ENCODE assay signal across 12 mouse cellular contexts in genomic region chr16:24908926-24909325, GRCm38 (mm10).
DNase-seq lines count a peak whose midpoint lies in the region; ATAC-seq and TF ChIP-seq lines count a peak whose summit lies in the region.
"Had no signal": no experiment of that assay in that cellular context is flagged by ENCODE, and none has a peak within 500 bp of the region (broad histone marks: within the 10 kb centered on the region; RNA-seq: fewer than 3 reads in every experiment).

No protein-coding gene starts in this region.

- ATAC-seq in frontal cortex, adult (ENCODE audit: low TSS enrichment), result peak; percentile 76
- peak; percentile 31; the same call in 1 of the 2 replicates for ATAC-seq in lung, embryonic 14.5 days (ENCODE audit: insufficient read depth)
- peak; percentile 13; the same call in 1 of the 2 replicates for ATAC-seq in intestine, postnatal 0 days

- no peak overlapping the region for H3K9ac ChIP-seq in lung, embryonic 14.5 days
- no peak overlapping the region for H3K9ac ChIP-seq in intestine, postnatal 0 days (ENCODE audit: low read depth, low read length)
- H3K9ac ChIP-seq: limb, embryonic 12.5 days; midbrain, embryonic 12.5 days had no signal

- DNase-seq in frontal cortex, postnatal 14 days (ENCODE audit: low spot score in 2 of 2), result no peak
- no peak for DNase-seq in lung, embryonic 14.5 days
- DNase-seq in lung, postnatal 4 days, result no peak
- peak; percentile 79 for DNase-seq in cerebellum, adult 9-10 months
- DNase-seq in MN1 (ENCODE audit: low spot score), result no peak
- no peak for DNase-seq in urinary bladder, adult 2 months (ENCODE audit: low spot score)
- DNase-seq: kidney, postnatal 14 days had no signal

- WGBS in lung, embryonic 14.5 days, result 50% methylated on average over 1 of the region's 1 CpGs
- 91% methylated on average over 1 of the region's 1 CpGs for WGBS in intestine, postnatal 0 days

- peaks cover 6% of the 10 kb centered on the region; the same call in 1 of the 2 replicates for H3K4me1 ChIP-seq in lung, embryonic 14.5 days (ENCODE audit: insufficient read depth)
- H3K4me1 ChIP-seq in intestine, postnatal 0 days (replicated peaks; ENCODE audit: control insufficient read depth, insufficient read depth, low read length), result no peaks in the 10 kb centered on the region
- H3K4me1 ChIP-seq: limb, embryonic 12.5 days had no signal

- H3K36me3 ChIP-seq in lung, embryonic 14.5 days (ENCODE audit: insufficient read depth), result no peaks in the 10 kb centered on the region
- no peaks in the 10 kb centered on the region for H3K36me3 ChIP-seq in intestine, postnatal 0 days (ENCODE audit: control insufficient read depth, insufficient read depth)
- H3K36me3 ChIP-seq: limb, embryonic 12.5 days; midbrain, embryonic 12.5 days had no signal

- TF ChIP-seq CTCF in lung, embryonic 14.5 days (IDR thresholded peaks at IDR 0.05; ENCODE audit: low read depth), result no peak
- TF ChIP-seq CTCF in intestine, postnatal 0 days (IDR thresholded peaks at IDR 0.05; ENCODE audit: low read depth), result no peak

- H3K27ac ChIP-seq in lung, embryonic 14.5 days (ENCODE audit: low read depth), result no peak overlapping the region
- no peak overlapping the region for H3K27ac ChIP-seq in intestine, postnatal 0 days (ENCODE audit: low read depth, low read length)
- H3K27ac ChIP-seq: limb, embryonic 12.5 days; midbrain, embryonic 12.5 days; stomach, postnatal 0 days had no signal

- H3K4me3 ChIP-seq in lung, embryonic 14.5 days (ENCODE audit: low read depth, low read length), result no peak overlapping the region
- no peak overlapping the region for H3K4me3 ChIP-seq in intestine, postnatal 0 days (ENCODE audit: low read depth, low read length)
- H3K4me3 ChIP-seq: limb, embryonic 12.5 days; midbrain, embryonic 12.5 days had no signal

- H3K9me3 ChIP-seq in lung, embryonic 14.5 days (ENCODE audit: low read depth, low read length), result no peaks in the 10 kb centered on the region
- no peaks in the 10 kb centered on the region for H3K9me3 ChIP-seq in intestine, postnatal 0 days (ENCODE audit: control insufficient read depth)
- H3K9me3 ChIP-seq: limb, embryonic 12.5 days; midbrain, embryonic 12.5 days had no signal

- H3K27me3 ChIP-seq in lung, embryonic 14.5 days (ENCODE audit: insufficient read depth, low read length), result no peaks in the 10 kb centered on the region
- no peaks in the 10 kb centered on the region for H3K27me3 ChIP-seq in intestine, postnatal 0 days (replicated peaks; ENCODE audit: control insufficient read depth, insufficient read depth, low read length)
- H3K27me3 ChIP-seq: limb, embryonic 12.5 days; midbrain, embryonic 12.5 days had no signal

- no peak overlapping the region for H3K4me2 ChIP-seq in lung, embryonic 14.5 days
- H3K4me2 ChIP-seq in intestine, postnatal 0 days (replicated peaks; ENCODE audit: low read depth), result no peak overlapping the region
- H3K4me2 ChIP-seq: limb, embryonic 12.5 days; midbrain, embryonic 12.5 days had no signal

Comparison
In these comparisons a context has a peak if more than half of its experiments do, and no peak if none do; other contexts are left out.
1. ATAC-seq: peak in every context shown above with its lines; median percentile 76 in frontal cortex, adult; 31 in lung, embryonic 14.5 days; 13 in intestine, postnatal 0 days.